Mouse (Mus musculus): ENCODE measurements around the gene Adamts4. TPM values are rescaled to one million over a fixed set of nuclear protein-coding genes. Genes with fewer than 3 reads are reported as not detected.
A peak's percentile ranks its signal among the peaks of the same experiment; 100 is the strongest.

Adamts4 gene
- polyA plus RNA-seq, 1 experiment from 2014 or later = 21.8 TPM

- in situ Hi-C loops (cut with MboI; ENCODE audit: low pct_unique_long_range_greater_than_20kb) = no loop called here
- no peak for TF ChIP-seq CTCF (IDR thresholded peaks at IDR 0.05)
- ATAC-seq = no peak
- CTCF ChIA-PET = interaction anchor here (1.3 kb wide), 1 partner anchor 8 kb away, joined by 3 read pairs; no protein-coding TSS in a partner anchor
- DNase-seq (ENCODE audit: low read depth, low spot score) = no peak
- POLR2A ChIA-PET = interaction anchor here (1.3 kb wide), 1 partner anchor 40 kb away, joined by 3 read pairs; the partner anchor contains the start of gene B4galt3
- H3K27me3 ChIP-seq = no peaks in the 10 kb centered on the region
These were observed 20.0 kb upstream of the Adamts4 start for GRCm38 (mm10) chr1:171230215-171230614.

DNA sequence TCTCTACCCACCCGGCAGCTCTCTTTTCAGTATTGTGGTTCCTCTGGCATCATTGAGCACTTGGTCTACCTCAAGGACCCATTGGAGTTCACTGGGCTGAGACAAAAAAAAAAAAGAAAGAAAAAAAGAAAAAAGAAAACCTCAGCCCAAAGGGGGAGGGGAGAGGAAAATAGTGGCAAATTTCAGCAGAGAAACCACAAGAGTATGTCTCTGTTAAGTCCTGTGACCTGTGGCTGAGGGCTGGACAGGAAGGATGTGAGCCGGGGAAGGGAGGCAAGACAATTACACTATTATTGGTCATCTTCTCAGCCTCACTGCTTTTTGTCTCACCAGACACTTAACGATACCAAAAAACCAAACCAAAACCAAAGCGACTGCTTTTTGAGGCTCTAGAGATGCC, 18.4 kb upstream of the Adamts4 start:
- in situ Hi-C loops (cut with MboI; ENCODE audit: low pct_unique_long_range_greater_than_20kb) = no loop called here
- peak; percentile 62 for DNase-seq (ENCODE audit: low read depth, low spot score)
- no peak for TF ChIP-seq CTCF (IDR thresholded peaks at IDR 0.05)
- POLR2A ChIA-PET = interaction anchor here (0.7 to 1.2 kb wide), 6 partner anchors 9 to 118 kb away, joined by 3 to 7 read pairs (median 4); partner anchors contain the start of gene Cfap126
- peak; percentile 55 for ATAC-seq
- CTCF ChIA-PET = interaction anchor here (1.1 to 1.6 kb wide), 2 partner anchors 11 to 16 kb away, joined by 3 read pairs; no protein-coding TSS in a partner anchor
- no peaks in the 10 kb centered on the region for H3K27me3 ChIP-seq

- DNase-seq (ENCODE audit: low read depth, low spot score) (no peak), ATAC-seq (no peak)
- CTCF ChIA-PET = interaction anchor here (1.1 to 1.6 kb wide), 2 partner anchors 11 to 16 kb away, joined by 3 read pairs; no protein-coding TSS in a partner anchor
- in situ Hi-C loops (cut with MboI; ENCODE audit: low pct_unique_long_range_greater_than_20kb) = no loop called here
- POLR2A ChIA-PET = interaction anchor here (0.9 to 1.2 kb wide), 4 partner anchors 9 to 119 kb away, joined by 3 to 7 read pairs (median 4); partner anchors contain the start of gene Cfap126
- H3K27me3 ChIP-seq = no peaks in the 10 kb centered on the region
- no peak for TF ChIP-seq CTCF (IDR thresholded peaks at IDR 0.05)
These were observed 17.9 kb upstream of the Adamts4 start for GRCm38 (mm10) chr1:171232348-171232747.

DNA sequence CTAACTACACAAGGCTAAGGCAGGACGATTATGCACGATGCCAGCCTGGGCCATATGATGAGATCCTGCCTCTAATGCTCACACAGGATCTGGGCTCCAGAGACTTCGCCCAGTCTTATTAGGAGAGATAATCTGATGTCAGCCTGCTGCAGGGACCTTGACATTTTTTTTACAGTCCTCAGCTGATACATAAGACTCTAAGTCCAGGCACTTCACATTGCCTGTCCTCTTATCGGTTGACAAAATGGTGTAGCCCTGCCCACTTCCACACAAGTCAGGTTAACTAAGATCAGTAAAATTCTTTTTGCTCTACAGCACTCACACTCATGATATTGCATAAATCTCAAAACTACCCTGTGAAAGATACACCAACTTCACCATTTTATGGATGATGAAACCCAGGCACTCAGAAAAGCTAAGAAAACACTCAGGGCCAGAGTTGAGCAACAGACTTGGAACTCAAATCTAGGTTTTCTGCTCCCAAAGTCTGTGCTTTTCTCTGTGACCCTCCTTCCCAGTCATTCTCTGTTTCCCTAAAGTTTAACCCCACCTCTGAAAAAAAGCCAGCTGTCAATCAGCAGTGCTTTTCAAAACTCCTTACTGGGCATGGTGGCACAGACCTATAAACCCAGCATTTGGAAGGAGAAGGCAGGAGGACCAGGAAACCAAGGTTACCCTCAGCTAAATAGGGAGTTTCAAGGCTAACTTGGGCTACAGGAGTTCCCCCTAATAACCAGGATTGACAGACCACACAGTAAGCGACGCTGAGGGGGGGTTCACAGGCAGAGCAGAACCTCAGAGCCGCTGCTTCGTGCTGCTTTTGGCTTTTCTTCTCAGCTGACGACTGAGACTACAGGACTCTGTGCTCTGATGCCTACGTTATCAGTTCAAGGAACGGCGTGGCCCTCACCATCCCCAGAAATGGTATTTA, 17.2 kb upstream of the Adamts4 start:
- in situ Hi-C loops (cut with MboI; ENCODE audit: low pct_unique_long_range_greater_than_20kb) = no loop called here
- POLR2A ChIA-PET = interaction anchor here (0.9 to 1.8 kb wide), 4 partner anchors 10 to 84 kb away, joined by 3 to 6 read pairs (median 4); partner anchors contain the start of gene Ndufs2
- no peak for TF ChIP-seq CTCF (IDR thresholded peaks at IDR 0.05)
- ATAC-seq (no peak), DNase-seq (ENCODE audit: low read depth, low spot score) (no peak)
- H3K27me3 ChIP-seq = no peaks in the 10 kb centered on the region
- CTCF ChIA-PET = interaction anchor here (1.1 to 1.6 kb wide), 2 partner anchors 10 to 15 kb away, joined by 3 read pairs; no protein-coding TSS in a partner anchor

GRCm38 (mm10) chr1:171234126-171234525, 16.1 kb upstream of the Adamts4 start, which contains the start of gene Fcer1g:
Gene Fcer1g, minus strand, starts transcription at chr1:171234365.
- ATAC-seq (no peak), DNase-seq (ENCODE audit: low read depth, low spot score) (no peak)
- in situ Hi-C loops (cut with MboI; ENCODE audit: low pct_unique_long_range_greater_than_20kb) = no loop called here
- TF ChIP-seq CTCF (IDR thresholded peaks at IDR 0.05) = no peak
- no peaks in the 10 kb centered on the region for H3K27me3 ChIP-seq
- CTCF ChIA-PET = interaction anchor here (1.5 to 2.0 kb wide), 2 partner anchors 11 to 47 kb away, joined by 4 read pairs; partner anchors contain the start of gene Ppox
- POLR2A ChIA-PET = interaction anchor here (1.0 to 1.8 kb wide), 4 partner anchors 9 to 78 kb away, joined by 3 to 6 read pairs (median 4); partner anchors contain the start of genes Ndufs2 and Tomm40l

GRCm38 (mm10) chr1:171234538-171234937, 15.7 kb upstream of the Adamts4 start:
- H3K27me3 ChIP-seq = no peaks in the 10 kb centered on the region
- ATAC-seq (no peak), DNase-seq (ENCODE audit: low read depth, low spot score) (no peak)
- no peak for TF ChIP-seq CTCF (IDR thresholded peaks at IDR 0.05)
- CTCF ChIA-PET = interaction anchor here (1.0 to 2.0 kb wide), 4 partner anchors 11 to 123 kb away, joined by 3 to 6 read pairs (median 4); partner anchors contain the start of gene Ppox
- POLR2A ChIA-PET = interaction anchor here (0.6 to 1.8 kb wide), 3 partner anchors 8 to 119 kb away, joined by 3 to 6 read pairs (median 4); partner anchors contain the start of gene Tomm40l
- in situ Hi-C loops (cut with MboI; ENCODE audit: low pct_unique_long_range_greater_than_20kb) = no loop called here

GRCm38 (mm10) chr1:171235791-171236190, 14.4 kb upstream of the Adamts4 start:
- TF ChIP-seq CTCF (IDR thresholded peaks at IDR 0.05) = no peak
- DNase-seq (ENCODE audit: low read depth, low spot score) = no peak
- CTCF ChIA-PET = interaction anchor here (0.8 to 2.0 kb wide), 5 partner anchors 11 to 125 kb away, joined by 3 to 6 read pairs (median 3); partner anchors contain the start of genes Apoa2 and Ppox
- in situ Hi-C loops (cut with MboI; ENCODE audit: low pct_unique_long_range_greater_than_20kb) = no loop called here
- POLR2A ChIA-PET = no interaction called here
- no peak for ATAC-seq
- H3K27me3 ChIP-seq = no peaks in the 10 kb centered on the region

DNA sequence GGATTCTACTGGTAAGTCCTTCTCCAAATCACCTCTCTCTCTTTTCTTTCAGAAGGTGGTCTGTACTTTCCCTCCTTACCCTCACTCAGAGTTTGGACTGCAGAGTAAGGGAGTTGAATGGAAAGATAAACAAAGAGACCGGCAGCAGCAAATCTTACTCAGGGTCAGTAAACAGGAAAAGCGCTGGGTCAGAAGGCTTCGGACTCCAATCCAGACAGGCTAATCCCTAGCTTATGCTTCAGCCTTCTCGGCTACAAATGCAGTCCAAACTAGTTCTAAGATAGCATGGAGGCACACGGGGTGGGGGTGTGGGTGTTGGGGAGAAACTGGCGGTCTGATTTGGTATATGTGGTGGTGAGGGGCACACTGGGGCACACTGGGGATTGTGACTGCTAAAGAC, 12.8 kb upstream of the Adamts4 start:
- H3K27me3 ChIP-seq = no peaks in the 10 kb centered on the region
- ATAC-seq (no peak), DNase-seq (ENCODE audit: low read depth, low spot score) (no peak)
- ChIA-PET POLR2A (no interaction called here), CTCF (interaction anchor here (2.0 kb wide), 1 partner anchor 17 kb away, joined by 5 read pairs; no protein-coding TSS in a partner anchor)
- in situ Hi-C loops (cut with MboI; ENCODE audit: low pct_unique_long_range_greater_than_20kb) = no loop called here
- TF ChIP-seq CTCF (IDR thresholded peaks at IDR 0.05) = no peak

GRCm38 (mm10) chr1:171238463-171238862, 11.8 kb upstream of the Adamts4 start:
- POLR2A ChIA-PET = interaction anchor here (1.0 kb wide), 1 partner anchor 17 kb away, joined by 3 read pairs; no protein-coding TSS in a partner anchor
- CTCF ChIA-PET = interaction anchor here (0.7 to 2.0 kb wide), 5 partner anchors 9 to 18 kb away, joined by 3 to 5 read pairs (median 4); partner anchors contain the start of genes Apoa2 and Ndufs2
- no peak for ATAC-seq
- peak; percentile 90 for TF ChIP-seq CTCF (IDR thresholded peaks at IDR 0.05)
- no peak for DNase-seq (ENCODE audit: low read depth, low spot score)
- H3K27me3 ChIP-seq = no peaks in the 10 kb centered on the region
- in situ Hi-C loops (cut with MboI; ENCODE audit: low pct_unique_long_range_greater_than_20kb) = no loop called here

Measured in Patski (cell line).